Mouse (Mus musculus): Measurements from ENCODE around the gene Tomt. TPM values are rescaled to one million over a fixed set of nuclear protein-coding genes. Genes with fewer than 3 reads are reported as not detected.

Gene Tomt
- total RNA-seq (2023): not detected

DNA sequence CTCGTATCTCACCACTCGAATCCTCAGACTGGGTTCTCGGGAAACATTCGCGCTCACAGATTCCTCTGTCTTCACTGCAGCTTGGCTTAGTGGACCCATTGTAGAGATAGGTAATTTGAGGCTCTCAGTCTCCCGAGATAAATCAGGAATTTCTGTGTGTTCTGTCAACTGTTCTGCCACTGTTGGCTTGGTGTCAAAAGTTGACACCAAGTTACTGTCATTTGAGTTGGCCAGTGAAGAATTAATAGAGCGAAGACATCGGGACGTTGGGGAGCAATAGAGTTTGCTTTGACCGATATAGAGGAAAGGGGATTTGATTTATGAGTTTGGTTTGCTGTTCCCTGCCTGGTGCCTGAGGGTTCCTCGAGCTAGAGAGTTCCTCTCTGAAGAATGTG is at the start of gene Tomt:
Gene Tomt (minus strand): TSS at position 73 of the 395 bp plus-strand sequence.

GRCm38 (mm10) chr7:101933751-101934240 is 27.6 kb upstream of the Tomt start, which contains the start of the genes Lrrc51 and Numa1:
TSS of gene Lrrc51 (minus strand) at chr7:101933895.
TSS of gene Numa1 (plus strand) at chr7:101934111.

GRCm38 (mm10) chr7:101905561-101906286 is 435 bp downstream of the Tomt start, which contains the start of gene Lamtor1:
TSS of gene Lamtor1 (plus strand) at chr7:101905904.

DNA sequence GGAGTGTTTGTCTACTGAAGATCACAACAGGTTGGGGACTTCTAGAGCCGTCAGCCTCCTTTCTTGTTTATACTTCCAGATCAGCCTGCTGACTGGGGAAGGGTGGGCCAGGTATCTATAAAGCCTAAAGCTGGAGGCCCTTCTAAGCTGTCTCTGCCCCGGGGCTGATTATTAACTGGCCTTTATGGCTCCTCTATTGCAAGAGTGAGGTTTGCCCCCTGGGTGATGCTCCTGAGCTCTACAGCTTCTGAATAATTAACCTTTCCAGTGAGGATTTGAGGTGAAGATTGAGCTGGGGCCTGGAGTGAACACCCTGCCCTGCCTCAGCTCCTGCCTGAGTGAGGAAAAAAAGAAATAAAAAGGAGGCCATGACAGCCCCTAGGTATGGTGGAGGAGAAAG is 35.5 kb downstream of the Tomt start, which contains the start of gene Folr1:
Gene Folr1 (minus strand): TSS at position 160 of the 400 bp plus-strand sequence.

GRCm38 (mm10) chr7:101863415-101863814 is 42.7 kb downstream of the Tomt start, which contains the start of gene Anapc15:
TSS of gene Anapc15 (plus strand) at chr7:101863715.

GRCm38 (mm10) chr7:101857094-101857493 is 49.1 kb downstream of the Tomt start, which contains the start of gene Folr2:
TSS of gene Folr2 (minus strand) at chr7:101857194.

Other genes starting within 250 kb of the Tomt start
- 10 to 100 TPM; 13.5 to 13.7 TPM for gene Clpb, start 242.7 kb downstream of the Tomt start, total RNA-seq (2023)
- not detected for gene Phox2a, start 88.0 kb downstream of the Tomt start, total RNA-seq (2023)
- gene Inppl1, start 68.1 kb downstream of the Tomt start, total RNA-seq (2023): 10 to 100 TPM; 19.2 to 23.3 TPM
- 1 to 10 TPM; 1.3 to 1.8 TPM for gene Folr2, start 49.2 kb downstream of the Tomt start, total RNA-seq (2023)
- gene Anapc15, start 42.6 kb downstream of the Tomt start, total RNA-seq (2023): 10 to 100 TPM; 50.0 to 57.1 TPM
- not detected for gene Folr1, start 35.6 kb downstream of the Tomt start, total RNA-seq (2023)
- 100 to 1,000 TPM; 107 to 110 TPM for gene Lamtor1, start 455 bp downstream of the Tomt start, total RNA-seq (2023)
- under 1 TPM in 1 of 2 experiments, not detected in 1; 0.88 TPM for gene Lrrc51, start 27.5 kb upstream of the Tomt start, total RNA-seq (2023)
- 100 to 1,000 TPM; 118 to 124 TPM for gene Numa1, start 27.8 kb upstream of the Tomt start, total RNA-seq (2023)
- 10 to 100 TPM; 26.8 to 30.1 TPM for gene Il18bp, start 112.3 kb upstream of the Tomt start, total RNA-seq (2023)
- 10 to 100 TPM; 13.5 to 16.0 TPM for gene Rnf121, start 159.1 kb upstream of the Tomt start, total RNA-seq (2023)
- 10 to 100 TPM; 14.3 to 14.4 TPM for gene Xndc1, start 159.2 kb upstream of the Tomt start, total RNA-seq (2023)
- 1 to 10 TPM; 1.4 to 2.0 TPM for gene Xntrpc, start 159.4 kb upstream of the Tomt start, total RNA-seq (2023)
- not detected for gene Trpc2, start 176.8 kb upstream of the Tomt start, total RNA-seq (2023)
- not detected for gene Art1, start 195.4 kb upstream of the Tomt start, total RNA-seq (2023)
- not detected for gene Art5, start 203.1 kb upstream of the Tomt start, total RNA-seq (2023)
- gene Chrna10, start 210.5 kb upstream of the Tomt start, total RNA-seq (2023): not detected